Mouse (Mus musculus) layer of hippocampus, adult 18-20 months (tissue): ENCODE measurements at regions not wholly inside any gene's neighbourhood (a gene's known extent, or its start where the extent isn't known, plus 50 kb on each side); places are given as distances from the start of the nearest gene placed in this dataset.
A peak's percentile ranks its signal among the peaks of the same experiment; 100 is the strongest.

ENCODE experiments used
- DNase-seq, 2 experiments: peaks; one replicate each; pipeline ENCODE4 v3.0.0; 2022; ENCODE audit warnings: low spot score in 2 of 2

DNA sequence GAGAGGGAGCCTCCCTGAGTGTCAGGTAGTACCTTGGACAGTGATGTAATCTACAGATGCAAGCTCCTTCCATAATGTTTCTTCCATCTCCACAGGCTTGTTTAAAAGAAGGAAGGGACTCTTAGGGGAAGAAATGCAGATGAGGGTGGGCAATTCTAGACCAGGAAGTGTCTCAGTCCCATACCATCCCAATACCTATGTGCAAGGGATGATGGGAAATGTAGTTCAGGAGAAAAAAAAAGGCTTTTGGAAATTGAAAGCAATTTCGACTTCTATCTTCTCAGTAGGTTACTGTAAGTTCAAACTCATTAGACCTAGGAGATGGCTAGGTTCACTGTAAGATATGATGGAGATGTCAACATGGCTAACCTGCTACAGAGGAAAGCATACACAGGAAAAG, 68.3 kb downstream of the Cd83 start:
- no peak for DNase-seq

DNA sequence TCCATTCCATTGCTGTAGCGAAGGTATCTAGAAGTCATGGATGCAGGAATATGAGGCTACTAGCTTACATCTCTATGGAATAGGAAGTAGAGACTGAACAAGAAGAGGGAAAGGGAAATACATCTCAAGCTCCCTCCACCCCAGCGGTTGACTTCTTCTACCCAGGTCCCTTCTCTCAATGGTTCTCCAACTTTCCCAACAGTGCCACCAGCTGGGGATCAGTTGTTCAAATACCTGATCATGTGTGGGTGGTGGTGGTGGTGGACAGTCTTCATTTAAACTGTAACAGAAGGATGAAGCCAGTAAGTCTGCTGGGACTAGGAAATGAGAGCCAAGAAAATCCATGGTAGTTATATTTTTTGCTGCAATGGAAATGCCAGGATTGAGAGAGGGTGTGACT, 70.4 kb downstream of the Cd83 start:
- DNase-seq, result no peak

DNA sequence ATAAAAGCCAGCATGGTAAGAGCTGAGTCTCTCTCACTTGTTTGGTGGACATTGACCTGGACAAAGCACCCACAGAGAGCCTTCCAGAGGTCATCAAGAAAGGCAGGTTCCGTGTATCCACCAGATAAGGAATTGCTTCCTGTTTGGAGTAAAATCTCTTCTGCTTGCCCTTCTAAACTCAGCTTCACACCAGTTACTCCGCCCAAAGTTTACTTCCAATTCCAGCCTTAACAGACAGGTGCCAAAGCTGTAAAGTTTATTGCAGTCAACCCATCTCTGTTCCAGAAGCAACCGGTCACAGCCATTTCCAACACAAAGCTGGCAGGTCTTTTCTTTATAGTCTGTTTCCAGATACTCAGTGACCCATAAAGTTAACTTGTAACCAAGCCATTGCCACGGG, 76.4 kb downstream of the Cd83 start:
- no peak for DNase-seq

DNA sequence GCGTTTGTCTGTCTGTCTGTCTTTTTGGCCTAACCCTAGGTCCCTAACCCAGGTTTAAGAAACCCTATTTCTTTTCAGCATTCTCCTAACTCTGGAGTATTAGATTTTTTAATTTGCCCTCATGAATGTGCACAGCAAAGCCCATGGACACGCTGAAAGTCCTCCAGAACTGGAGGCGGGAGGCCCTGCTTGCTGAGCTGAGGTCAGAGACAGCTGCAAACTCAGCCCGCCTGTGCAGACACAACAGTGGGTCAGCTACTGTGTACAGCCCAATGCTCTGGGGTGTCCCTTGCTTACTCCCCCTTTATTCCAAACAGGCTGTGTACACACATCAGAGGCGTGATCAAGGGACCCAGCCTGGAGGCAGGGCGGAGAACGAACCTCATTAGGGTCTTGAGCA, 76.8 kb downstream of the Cd83 start:
- no peak for DNase-seq

DNA sequence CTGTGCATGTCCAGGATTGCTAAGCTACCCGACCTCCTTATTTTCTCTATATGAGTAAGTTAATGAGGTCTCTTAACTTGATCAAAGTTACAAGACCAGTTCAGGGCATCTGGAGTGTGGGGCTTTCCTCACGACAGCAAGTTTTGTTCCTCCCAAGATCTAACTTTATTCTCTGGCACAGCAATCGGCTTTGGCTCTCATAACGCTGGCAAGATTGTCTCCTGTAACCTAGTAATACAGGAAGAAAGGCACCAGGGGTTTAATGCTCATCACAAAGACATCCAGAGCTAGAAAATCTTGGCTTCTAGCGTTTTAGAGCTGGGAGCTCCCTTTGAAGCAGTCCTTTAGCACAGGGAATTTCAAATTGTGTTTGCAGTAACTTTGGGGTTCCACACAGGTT, 77.5 kb downstream of the Cd83 start:
- no peak for DNase-seq

DNA sequence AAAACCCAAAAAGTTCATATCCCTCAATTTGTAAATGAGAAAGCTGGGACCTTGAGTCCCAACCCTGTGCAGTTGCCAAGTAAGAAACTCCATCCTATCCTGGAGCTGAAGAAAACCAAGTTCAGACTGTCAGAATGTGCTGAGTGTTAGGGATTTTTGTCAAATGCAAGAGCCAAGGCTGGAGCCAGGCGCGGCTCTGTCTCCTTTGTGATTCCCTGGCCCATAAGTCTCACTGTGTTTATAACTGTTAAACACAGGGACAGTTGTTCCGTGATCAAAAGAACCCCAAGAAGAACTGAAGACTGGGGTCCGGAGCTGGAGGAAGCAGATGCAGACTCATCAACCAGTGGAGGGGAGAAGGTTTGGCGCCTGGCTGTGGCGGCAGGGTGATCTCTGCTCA, 78.0 kb downstream of the Cd83 start:
- no peak for DNase-seq

DNA sequence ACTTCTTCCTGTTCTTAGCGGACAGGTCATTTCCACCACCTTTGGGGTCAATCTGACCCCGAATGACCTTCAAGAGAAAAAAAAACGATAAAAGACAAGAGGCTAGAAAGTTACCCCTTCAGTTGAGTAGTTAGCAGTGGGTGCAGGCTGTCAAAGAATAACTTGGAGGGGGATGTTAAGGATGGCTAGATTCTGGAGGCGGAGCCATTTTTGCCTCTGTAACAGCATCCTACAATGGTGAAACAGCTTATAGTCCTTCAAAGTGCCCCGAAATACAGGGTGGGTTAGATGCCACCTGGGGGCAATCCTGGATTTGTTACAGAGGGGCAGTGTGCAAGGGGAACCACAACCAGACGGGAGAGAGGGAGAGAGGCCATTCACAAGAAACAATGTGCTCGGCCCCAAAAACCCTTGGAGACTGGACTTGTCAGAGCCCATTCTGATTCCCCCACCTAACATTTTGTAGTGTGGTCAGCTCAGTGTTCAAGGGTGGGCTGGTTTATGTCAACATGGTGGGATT, 79.1 kb downstream of the Cd83 start:
- DNase-seq, result no peak

DNA sequence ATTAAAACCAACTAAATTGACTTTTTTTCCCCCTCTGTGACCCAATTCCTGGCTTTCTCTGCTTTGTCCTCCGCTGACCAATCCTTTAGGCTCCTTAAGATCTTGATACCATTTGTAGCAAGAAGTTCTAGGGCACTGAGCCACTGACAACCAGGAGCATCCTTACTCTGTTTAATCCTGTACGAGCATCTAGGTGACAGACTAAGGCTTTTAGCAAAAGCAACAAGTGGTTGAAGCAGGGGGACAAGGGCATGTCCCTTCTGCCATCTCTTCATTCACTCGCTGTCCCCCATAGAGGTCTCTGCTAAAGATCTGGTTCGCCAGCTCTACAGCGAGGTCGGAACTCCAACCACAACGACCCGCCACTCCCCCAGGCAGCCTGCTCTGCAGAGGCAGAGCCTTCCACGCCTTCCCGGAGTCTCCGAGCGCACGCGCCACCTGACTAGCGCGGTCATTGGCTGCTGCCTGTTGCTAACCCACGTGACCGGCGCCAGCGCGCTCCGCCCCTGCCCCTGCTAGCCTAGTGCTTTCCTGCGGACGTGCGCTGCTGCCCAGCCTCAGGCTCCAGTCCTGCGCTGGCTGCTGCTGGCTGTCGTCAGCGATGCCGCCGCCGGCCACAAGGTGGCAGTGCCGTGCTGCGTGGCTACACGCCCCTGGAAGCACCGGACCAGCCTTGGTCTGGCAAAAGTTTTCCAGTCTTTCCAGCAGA, 79.7 kb downstream of the Cd83 start:
- DNase-seq, result peak; percentile 94 to 97

DNA sequence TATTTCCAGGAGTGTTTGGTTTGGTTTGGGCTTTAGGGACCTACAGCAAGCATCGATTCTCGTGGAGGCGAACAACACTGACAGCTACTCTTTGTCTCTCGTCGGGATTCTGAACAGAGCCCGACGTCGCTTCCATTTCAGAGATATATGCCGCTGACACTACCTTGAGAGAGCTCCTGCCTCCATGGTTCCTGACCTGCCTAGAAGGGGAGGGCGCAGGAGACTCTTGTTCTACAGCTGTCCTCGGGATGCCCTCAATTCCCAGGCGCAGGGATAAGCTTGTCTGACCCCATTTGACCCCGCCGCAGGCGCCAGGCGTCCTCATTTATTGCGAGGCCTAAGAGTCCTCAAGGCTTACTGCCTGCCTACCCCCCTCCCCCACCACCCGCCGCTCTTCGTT, 80.5 kb downstream of the Cd83 start:
- DNase-seq, result no peak

DNA sequence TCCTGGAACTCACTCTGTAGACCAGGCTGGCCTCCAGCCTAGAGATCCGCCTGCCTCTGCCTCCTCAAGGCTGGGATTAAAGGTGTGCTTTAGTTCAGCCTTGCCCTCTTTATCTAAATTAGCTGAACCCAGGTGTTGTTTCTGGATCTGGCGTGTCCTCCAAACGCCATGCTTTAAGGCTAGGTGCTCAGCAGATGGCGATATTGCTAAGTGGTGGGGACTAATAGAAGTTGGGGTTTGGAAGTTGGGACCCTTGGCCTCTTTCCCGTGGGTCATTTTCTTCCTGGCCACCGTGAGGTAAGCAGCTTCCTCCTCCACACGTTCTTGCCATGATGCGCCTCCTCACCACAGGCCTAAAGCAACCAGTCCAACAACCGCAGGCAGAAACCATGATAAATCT, 91.3 kb downstream of the Cd83 start:
- no peak for DNase-seq

DNA sequence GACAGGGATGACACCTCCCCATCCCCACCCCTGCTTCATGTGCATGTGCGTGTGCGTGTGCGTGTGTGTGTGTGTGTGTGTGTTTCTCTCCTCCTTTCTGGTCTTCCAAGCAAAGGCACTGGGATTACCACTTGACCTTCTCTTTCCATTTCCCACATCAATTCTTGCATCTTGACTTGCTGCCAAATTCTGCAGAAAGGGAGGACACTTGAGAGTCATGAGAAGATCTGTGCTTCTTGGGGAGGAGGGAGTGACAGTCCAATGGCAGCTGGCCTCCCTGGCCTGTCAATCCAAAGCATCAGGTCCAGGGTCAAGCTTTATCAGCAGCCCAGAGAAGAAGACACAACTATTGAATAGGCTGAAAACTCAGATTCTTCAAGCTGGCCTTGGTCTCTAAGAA, 102.7 kb downstream of the Cd83 start:
- no peak for DNase-seq

DNA sequence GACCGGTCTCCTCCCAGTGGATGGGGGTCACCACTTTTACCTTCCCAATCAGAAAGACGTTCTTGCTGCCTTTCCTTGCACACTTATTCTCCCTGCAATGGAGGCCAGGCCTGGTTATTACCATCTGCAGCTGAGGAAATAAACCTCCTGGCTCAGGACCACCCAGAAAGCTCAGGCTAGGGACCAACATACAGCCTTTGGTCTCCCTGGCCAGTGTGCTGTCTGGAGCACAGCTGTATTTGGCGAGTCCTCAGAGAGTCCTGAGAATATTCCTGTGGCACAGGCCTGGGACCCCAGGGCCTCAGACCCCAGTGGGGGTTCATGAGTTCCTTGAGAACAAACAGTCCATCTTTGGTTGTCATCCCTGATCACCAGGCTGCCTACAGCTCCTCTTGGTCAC, 107.4 kb downstream of the Cd83 start:
- DNase-seq, result no peak

DNA sequence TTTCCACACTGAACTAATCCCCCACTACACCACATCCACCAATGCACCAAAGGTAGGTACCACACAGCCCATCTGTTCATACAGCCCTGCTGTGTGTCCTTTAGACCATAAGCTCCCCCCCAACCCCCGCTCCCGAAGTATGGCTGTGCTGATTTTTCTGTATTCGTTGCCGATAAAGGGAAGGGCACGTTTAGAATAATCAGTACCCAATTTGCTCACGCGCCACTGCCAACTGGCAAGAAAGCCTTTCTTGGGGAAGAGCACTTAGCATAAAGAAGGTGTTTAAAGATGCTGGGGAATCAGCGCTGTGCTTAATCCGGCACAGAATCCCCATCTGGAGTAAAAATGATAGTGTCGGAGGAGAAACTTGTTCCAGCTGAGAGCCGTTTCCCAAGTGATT, 111.4 kb downstream of the Cd83 start:
- DNase-seq, result peak; percentile 17 to 19

DNA sequence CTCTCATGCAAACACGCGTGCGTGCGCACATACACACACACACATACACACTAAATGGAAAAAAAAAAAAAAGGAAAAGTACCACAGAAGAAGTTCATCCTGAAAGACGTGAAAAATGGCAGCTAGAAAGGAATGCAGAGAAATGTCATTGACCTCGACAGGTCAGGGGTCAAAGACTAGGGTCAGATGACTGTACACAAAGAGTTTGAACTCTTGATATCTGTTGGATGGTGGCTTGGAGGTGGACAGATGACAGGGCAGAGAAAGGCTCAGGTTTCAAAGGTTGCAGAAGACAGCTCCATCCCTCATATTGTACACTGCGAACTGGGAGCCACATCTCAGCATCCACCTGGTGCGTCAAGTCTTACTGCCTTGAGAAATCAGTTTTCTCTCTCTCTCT, 112.5 kb downstream of the Cd83 start:
- no peak for DNase-seq

DNA sequence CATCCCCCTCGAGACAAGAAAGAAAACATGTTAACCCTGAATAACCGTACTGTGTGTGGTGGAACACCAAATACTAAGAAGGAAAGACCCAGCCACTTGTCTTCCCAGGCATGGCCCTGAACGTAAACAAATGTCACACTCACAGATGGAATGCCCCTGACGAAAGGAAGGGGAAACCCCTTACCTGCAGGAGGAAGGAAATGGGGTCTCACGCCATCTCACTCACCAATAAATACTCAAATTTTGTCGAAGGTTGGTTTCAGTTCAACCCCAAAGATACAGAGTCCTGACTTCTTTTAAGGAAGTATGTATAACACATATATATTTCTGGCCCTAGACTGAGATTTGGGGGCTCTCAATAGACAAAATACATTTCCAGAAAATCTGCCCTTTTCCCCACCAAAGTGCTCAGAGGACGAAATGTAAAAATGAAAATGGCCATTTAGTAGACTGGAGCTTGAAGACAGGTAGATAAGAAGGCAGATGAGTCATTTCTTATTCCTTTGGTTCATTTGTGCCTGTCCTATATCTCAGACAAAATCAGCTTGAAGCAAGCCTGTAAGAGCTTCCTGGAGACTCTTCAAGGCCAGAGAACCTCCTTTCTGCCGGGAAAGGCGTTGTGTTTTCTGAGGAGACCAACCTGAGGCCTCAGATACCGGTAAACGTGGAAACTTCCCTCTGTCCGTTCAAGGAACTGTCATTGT, 114.1 kb downstream of the Cd83 start:
- no peak for DNase-seq

DNA sequence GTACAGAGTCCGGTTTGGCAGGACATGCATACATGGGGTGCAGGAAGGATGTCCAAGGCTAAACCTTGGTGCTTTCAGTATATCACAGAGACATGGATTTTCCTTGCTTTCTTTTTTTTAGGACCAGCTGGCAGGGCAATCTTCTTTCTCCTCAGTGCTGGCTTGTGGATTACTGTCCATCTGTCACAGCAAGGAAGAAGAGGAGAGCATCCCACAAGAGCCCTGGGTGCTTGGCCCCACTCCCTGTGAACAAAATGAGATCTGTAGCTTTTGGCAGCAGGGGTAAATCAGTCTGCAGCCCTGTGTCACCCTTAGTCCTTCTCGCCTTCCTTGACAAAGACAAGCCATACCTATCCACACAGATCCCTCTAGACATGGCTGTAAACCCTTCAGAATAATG, 115.5 kb downstream of the Cd83 start:
- DNase-seq, result peak in 1 of 2 experiments; percentile 10

DNA sequence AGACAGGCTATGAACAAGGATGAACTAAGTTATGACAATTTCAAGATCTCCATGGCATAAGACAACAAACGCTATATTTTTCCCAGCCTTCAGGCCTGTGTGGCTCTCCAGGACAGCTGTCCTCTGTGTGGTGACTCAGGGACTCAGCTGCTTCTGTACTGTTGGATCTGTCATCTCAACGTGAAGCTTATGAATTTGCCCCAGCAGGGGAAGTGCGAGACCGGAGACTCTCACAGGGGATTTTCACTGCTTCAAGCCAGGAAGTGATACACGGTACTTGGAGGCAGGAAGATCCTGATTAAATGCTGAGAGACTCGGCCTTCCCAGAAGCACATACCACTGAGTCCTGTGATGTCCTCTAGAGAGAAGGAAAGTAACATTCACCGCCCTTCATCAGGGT, 116.2 kb downstream of the Cd83 start:
- DNase-seq, result no peak

DNA sequence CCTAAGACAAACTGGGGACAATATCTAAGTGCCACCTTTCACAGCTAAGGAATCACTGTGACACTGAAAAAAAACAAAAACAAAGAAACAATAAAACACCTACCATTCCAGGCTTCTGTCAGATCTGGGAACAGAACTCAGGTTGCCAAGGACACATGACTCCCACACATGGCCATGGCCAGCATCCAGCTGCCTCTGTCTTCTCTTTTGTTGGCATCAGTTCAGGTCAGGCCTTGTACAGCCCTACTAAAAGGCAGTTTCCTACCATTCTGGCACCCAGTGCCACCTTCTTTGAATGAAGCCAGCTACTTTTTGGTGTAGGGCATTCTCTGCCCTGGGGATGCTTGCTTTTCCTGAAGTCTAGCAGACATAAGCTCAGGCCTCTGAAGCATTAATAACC, 118.8 kb downstream of the Cd83 start:
- peak; percentile 28 to 78 for DNase-seq

DNA sequence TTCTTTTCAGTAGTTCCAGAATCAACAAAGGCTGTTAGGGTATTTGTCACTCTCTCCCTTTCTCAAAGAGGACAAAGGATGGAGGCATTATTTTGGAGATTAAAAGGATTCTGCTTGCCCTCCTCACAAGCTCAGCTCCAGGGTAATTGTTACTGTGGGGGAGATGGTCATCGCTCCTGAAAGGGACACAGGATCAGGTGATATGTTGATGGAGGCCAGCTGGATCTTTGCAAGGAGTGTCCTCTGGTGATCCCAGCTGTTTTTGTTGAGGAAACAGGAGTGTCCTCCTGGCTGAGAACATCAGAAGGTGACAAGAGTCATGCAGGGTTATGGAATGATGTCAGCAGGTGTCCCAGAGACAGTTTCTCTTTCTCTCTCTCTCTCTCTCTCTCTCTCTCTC, 119.7 kb downstream of the Cd83 start:
- DNase-seq, result no peak

DNA sequence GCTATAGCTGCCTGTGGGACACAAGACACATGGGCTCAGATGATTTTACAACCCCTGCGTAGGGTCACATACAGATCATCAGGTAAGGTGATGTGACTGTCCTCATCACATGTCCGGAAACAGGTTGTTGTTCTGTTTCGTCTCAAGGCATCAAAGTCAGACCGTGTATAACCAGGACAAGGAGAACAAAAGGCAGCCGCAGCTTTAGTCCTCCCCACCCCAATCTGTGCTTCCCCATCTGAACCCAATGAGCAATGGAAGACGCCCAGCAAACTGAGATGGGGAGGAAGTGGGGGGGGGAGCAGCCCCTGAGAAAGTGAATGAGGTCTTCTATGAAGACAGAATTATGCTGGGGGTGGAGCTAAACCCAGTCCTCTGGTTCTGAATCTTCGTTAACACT, 121.7 kb downstream of the Cd83 start:
- no peak for DNase-seq

DNA sequence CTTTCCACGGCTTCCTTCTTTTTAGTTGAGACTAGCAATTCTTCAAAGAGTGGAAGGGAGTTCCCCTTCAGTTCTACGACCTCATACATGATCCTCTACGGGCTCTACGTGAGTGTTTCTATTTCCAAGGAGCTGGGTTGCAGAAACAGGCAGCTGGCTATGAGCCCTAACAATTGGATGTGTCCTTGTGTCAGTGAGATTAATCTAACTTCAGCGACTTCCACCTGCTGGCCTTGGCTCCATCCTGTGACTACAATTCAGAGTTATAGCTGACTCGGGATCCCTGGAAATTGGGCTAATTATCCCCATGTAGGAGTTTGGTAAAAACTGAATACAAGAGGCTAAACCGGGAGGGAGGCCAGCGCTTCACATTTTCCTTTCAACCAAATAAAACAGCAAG, 122.8 kb downstream of the Cd83 start:
- DNase-seq, result no peak

DNA sequence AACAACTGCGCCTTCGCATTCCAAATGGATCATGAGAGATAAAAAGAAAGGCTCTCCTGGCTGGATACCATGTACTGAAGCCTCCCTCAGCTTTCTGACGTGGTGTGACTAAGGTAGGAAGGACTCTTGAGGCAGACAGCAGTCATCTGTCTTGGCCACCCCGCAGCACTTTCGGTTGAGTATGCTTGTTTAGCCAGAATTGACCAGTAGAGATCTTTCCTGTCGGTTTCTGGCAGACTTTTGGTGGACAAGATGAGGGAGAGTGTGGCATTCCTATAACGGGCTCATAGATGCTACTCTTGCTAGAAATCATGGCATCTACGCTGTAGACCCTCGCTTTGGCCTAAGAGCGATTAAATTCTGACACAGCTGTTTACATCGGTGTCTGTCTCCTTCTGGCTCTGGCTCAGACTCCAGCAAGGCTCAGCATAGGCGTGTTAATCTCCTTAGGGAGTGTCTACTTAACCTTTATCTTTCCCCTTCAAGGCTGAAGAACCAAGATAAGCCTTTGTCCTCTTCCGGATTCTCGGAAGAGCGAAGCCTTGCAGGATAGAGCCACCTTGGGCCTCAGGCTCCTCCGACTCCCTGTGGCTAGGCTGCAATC, 123.6 kb downstream of the Cd83 start:
- DNase-seq, result no peak

DNA sequence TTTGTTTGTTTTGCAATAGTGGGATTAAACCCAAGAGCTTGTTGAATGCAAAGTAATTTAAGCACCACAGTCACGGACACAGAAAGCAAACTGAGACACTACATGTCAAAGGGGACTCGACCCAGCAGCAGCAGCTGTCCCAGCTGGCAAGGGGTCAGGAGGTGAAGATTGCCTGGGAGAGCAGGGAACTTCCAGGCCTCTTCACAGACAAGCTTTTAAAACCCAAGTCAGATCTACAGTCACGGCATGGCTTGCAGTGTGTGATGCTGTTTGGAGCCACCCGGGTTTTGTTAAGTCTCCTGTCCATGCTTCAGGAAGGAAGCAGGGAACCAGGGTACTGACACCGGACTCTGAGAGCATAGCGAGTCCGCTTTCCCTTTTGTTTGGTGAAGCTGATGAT, 125.4 kb downstream of the Cd83 start:
- no peak for DNase-seq
